Mouse (Mus musculus): ENCODE results near the gene Gm973. TPM values are rescaled to one million over a fixed set of nuclear protein-coding genes. Genes with fewer than 3 reads are reported as not detected.

Gm973 gene
- polyA plus RNA-seq, 1 experiment from 2014 or later, result 0.82 TPM

DNA sequence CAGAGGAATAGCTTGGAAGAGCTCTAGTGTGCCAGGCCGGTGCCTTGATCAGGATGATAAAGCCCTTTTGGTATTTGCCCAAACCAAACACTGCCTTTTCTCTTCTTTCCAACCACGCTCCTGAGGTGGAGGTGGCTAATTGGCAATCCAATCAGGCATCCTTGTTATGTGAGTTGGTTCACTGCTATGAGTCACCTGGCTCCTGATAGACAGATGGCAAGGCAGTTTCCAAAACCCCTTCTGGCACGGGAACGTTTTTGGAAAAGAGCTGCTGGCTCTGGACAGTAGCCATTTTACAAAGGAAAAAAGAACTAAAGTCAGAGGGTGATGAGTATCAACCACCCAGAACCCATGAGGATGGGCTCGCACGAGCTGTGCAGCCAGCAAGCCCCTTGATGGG, 50.9 kb downstream of the Gm973 start:
- WGBS, result 70% methylated on average over 6 of the region's 6 CpGs
- no peak for ATAC-seq (ENCODE audit: insufficient number of reproducible peaks, insufficient read depth, low FRiP score, low read depth)
- Histone ChIP-seq H3K9me3 (ENCODE audit: control insufficient read depth, low read depth, low read length) (0 out of 2 replicates have a peak, but pooled peaks cover 3% of the 10 kb centered on the region), H3K4me3 (ENCODE audit: low read depth, low read length) (no peak overlapping the region), H3K27ac (ENCODE audit: low read length) (no peak overlapping the region), H3K9ac (replicated peaks; ENCODE audit: low read depth, low read length) (no peak overlapping the region), H3K36me3 (ENCODE audit: control insufficient read depth, insufficient read depth, low read length) (no peaks in the 10 kb centered on the region), H3K4me2 (replicated peaks; ENCODE audit: low read depth, low read length) (no peak overlapping the region), H3K27me3 (ENCODE audit: control insufficient read depth, insufficient read depth, low read length) (no peaks in the 10 kb centered on the region), H3K4me1 (ENCODE audit: control insufficient read depth, insufficient read depth, low read length) (no peaks in the 10 kb centered on the region)

DNA sequence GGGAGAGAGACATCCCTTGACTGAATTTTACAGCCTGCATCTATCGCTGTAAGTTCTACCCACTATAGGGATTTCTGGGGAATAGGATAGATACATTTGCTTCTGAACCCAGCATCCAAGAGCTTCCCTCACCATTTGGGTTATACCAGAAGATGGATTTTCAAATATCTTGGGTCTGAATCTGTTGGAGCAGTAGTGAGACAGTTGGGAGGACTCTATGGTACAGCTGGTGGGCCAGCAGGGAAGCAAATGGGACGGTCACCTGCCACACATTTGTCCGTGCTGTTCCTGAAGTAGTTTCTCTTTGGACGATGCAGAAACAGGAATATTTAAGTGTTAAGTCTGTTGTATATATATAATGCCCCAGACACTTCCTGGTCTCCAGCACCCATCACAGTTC, 51.5 kb downstream of the Gm973 start:
- H3K36me3 ChIP-seq (ENCODE audit: control insufficient read depth, insufficient read depth, low read length), result no peaks in the 10 kb centered on the region
- 85% methylated on average over 4 of the region's 4 CpGs for WGBS
- no peak overlapping the region for H3K9ac ChIP-seq (replicated peaks; ENCODE audit: low read depth, low read length)
- no peak overlapping the region for H3K4me2 ChIP-seq (replicated peaks; ENCODE audit: low read depth, low read length)
- H3K27me3 ChIP-seq (ENCODE audit: control insufficient read depth, insufficient read depth, low read length), result no peaks in the 10 kb centered on the region
- no peaks in the 10 kb centered on the region for H3K4me1 ChIP-seq (ENCODE audit: control insufficient read depth, insufficient read depth, low read length)
- H3K4me3 ChIP-seq (ENCODE audit: low read depth, low read length), result no peak overlapping the region
- ATAC-seq (ENCODE audit: insufficient number of reproducible peaks, insufficient read depth, low FRiP score, low read depth), result no peak
- no peak overlapping the region for H3K27ac ChIP-seq (ENCODE audit: low read length)
- H3K9me3 ChIP-seq (ENCODE audit: control insufficient read depth, low read depth, low read length), result 0 out of 2 replicates have a peak, but pooled peaks cover 3% of the 10 kb centered on the region

GRCm38 (mm10) chr1:59568283-59568682, 52.2 kb downstream of the Gm973 start:
- Histone ChIP-seq H3K27me3 (ENCODE audit: control insufficient read depth, insufficient read depth, low read length) (no peaks in the 10 kb centered on the region), H3K9me3 (ENCODE audit: control insufficient read depth, low read depth, low read length) (no peaks in the 10 kb centered on the region), H3K27ac (ENCODE audit: low read length) (no peak overlapping the region), H3K4me2 (replicated peaks; ENCODE audit: low read depth, low read length) (no peak overlapping the region), H3K36me3 (ENCODE audit: control insufficient read depth, insufficient read depth, low read length) (no peaks in the 10 kb centered on the region), H3K9ac (replicated peaks; ENCODE audit: low read depth, low read length) (no peak overlapping the region), H3K4me1 (ENCODE audit: control insufficient read depth, insufficient read depth, low read length) (no peaks in the 10 kb centered on the region), H3K4me3 (ENCODE audit: low read depth, low read length) (no peak overlapping the region)
- ATAC-seq (ENCODE audit: insufficient number of reproducible peaks, insufficient read depth, low FRiP score, low read depth), result no peak
- 81% methylated on average over 1 of the region's 1 CpGs for WGBS

DNA sequence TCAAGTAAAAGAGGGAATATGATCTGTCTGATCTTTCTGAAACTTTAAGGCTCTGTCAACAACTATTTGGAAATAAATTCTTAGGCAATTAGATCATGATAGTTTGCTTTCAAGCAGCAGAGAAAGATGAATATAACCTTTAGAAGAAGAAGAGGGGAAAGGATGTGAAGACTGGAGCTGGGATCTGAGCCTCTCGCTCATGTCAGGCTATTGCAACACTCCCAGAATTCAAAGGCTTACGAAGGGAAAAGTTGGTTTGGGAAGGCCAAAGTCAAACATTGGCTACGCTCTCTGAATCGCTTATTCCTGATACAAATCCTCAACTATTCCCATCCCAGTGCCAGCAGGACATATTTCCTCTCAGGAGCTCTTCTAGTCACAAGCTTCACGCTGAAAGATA, 53.2 kb downstream of the Gm973 start:
- Histone ChIP-seq H3K9me3 (ENCODE audit: control insufficient read depth, low read depth, low read length) (no peaks in the 10 kb centered on the region), H3K9ac (replicated peaks; ENCODE audit: low read depth, low read length) (no peak overlapping the region), H3K4me2 (replicated peaks; ENCODE audit: low read depth, low read length) (no peak overlapping the region), H3K36me3 (ENCODE audit: control insufficient read depth, insufficient read depth, low read length) (no peaks in the 10 kb centered on the region), H3K27me3 (ENCODE audit: control insufficient read depth, insufficient read depth, low read length) (no peaks in the 10 kb centered on the region), H3K4me1 (ENCODE audit: control insufficient read depth, insufficient read depth, low read length) (no peaks in the 10 kb centered on the region), H3K4me3 (ENCODE audit: low read depth, low read length) (no peak overlapping the region), H3K27ac (ENCODE audit: low read length) (no peak overlapping the region)
- 89% methylated on average over 5 of the region's 5 CpGs for WGBS
- no peak for ATAC-seq (ENCODE audit: insufficient number of reproducible peaks, insufficient read depth, low FRiP score, low read depth)

- Histone ChIP-seq H3K9me3 (ENCODE audit: control insufficient read depth, low read depth, low read length) (no peaks in the 10 kb centered on the region), H3K9ac (replicated peaks; ENCODE audit: low read depth, low read length) (no peak overlapping the region), H3K27me3 (ENCODE audit: control insufficient read depth, insufficient read depth, low read length) (no peaks in the 10 kb centered on the region), H3K27ac (ENCODE audit: low read length) (no peak overlapping the region), H3K36me3 (ENCODE audit: control insufficient read depth, insufficient read depth, low read length) (no peaks in the 10 kb centered on the region), H3K4me2 (replicated peaks; ENCODE audit: low read depth, low read length) (no peak overlapping the region), H3K4me3 (ENCODE audit: low read depth, low read length) (no peak overlapping the region), H3K4me1 (ENCODE audit: control insufficient read depth, insufficient read depth, low read length) (no peaks in the 10 kb centered on the region)
- WGBS, result 60% methylated on average over 4 of the region's 4 CpGs
- no peak for ATAC-seq (ENCODE audit: insufficient number of reproducible peaks, insufficient read depth, low FRiP score, low read depth)
Measured at GRCm38 (mm10) chr1:59570767-59571166, 54.7 kb downstream of the Gm973 start.

DNA sequence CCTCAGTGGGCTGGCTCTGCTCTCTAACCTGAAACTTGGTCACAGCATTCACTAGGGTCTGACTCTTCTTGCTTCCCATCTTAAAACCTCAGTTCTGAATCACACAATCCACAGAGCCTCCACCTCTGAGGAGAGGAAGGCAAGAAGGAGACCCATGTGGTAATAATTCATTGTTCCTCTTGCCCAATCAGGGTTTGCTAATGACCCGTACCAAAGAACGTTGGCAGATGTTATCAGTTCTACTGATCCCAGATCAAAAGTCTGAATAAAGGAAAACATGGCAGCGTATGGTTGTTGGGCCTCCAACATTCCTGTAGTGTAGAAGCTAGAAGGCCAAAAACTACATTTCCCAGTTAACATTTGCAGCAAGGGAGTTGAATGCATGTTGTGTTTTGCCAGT, 55.4 kb downstream of the Gm973 start:
- H3K4me3 ChIP-seq (ENCODE audit: low read depth, low read length), result no peak overlapping the region
- H3K9ac ChIP-seq (replicated peaks; ENCODE audit: low read depth, low read length), result no peak overlapping the region
- no peak for ATAC-seq (ENCODE audit: insufficient number of reproducible peaks, insufficient read depth, low FRiP score, low read depth)
- H3K4me1 ChIP-seq (ENCODE audit: control insufficient read depth, insufficient read depth, low read length), result no peaks in the 10 kb centered on the region
- no peak overlapping the region for H3K4me2 ChIP-seq (replicated peaks; ENCODE audit: low read depth, low read length)
- H3K36me3 ChIP-seq (ENCODE audit: control insufficient read depth, insufficient read depth, low read length), result no peaks in the 10 kb centered on the region
- H3K27ac ChIP-seq (ENCODE audit: low read length), result no peak overlapping the region
- no peaks in the 10 kb centered on the region for H3K9me3 ChIP-seq (ENCODE audit: control insufficient read depth, low read depth, low read length)
- H3K27me3 ChIP-seq (ENCODE audit: control insufficient read depth, insufficient read depth, low read length), result no peaks in the 10 kb centered on the region
- WGBS, result 96% methylated on average over 3 of the region's 3 CpGs

DNA sequence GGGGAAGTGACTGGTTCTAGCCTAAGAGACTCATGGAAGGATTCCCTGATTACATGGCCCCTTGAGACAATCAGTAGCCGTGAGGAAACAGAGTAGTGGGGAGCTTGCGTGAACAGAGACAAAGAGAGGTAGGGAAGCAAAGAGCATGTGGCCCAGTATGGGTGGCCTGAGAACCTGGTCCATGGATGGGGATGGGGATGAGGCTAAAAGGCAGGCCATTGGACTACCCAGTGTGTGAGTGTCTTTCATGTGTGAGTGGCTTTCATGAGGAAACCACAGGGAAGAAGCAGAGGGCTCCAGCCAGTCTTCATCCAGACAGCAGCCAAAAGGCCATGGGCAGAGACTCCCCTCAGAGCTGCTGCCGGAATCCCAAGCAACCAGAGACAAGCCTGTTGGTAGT, 57.8 kb downstream of the Gm973 start:
- H3K4me3 ChIP-seq (ENCODE audit: low read depth, low read length), result no peak overlapping the region
- H3K4me1 ChIP-seq (ENCODE audit: control insufficient read depth, insufficient read depth, low read length), result no peaks in the 10 kb centered on the region
- 82% methylated on average over 3 of the region's 3 CpGs for WGBS
- no peak overlapping the region for H3K4me2 ChIP-seq (replicated peaks; ENCODE audit: low read depth, low read length)
- H3K27me3 ChIP-seq (ENCODE audit: control insufficient read depth, insufficient read depth, low read length), result no peaks in the 10 kb centered on the region
- H3K9me3 ChIP-seq (ENCODE audit: control insufficient read depth, low read depth, low read length), result no peaks in the 10 kb centered on the region
- no peak overlapping the region for H3K27ac ChIP-seq (ENCODE audit: low read length)
- H3K36me3 ChIP-seq (ENCODE audit: control insufficient read depth, insufficient read depth, low read length), result no peaks in the 10 kb centered on the region
- H3K9ac ChIP-seq (replicated peaks; ENCODE audit: low read depth, low read length), result no peak overlapping the region
- ATAC-seq (ENCODE audit: insufficient number of reproducible peaks, insufficient read depth, low FRiP score, low read depth), result no peak

- no peaks in the 10 kb centered on the region for H3K36me3 ChIP-seq (ENCODE audit: control insufficient read depth, insufficient read depth, low read length)
- H3K4me1 ChIP-seq (ENCODE audit: control insufficient read depth, insufficient read depth, low read length), result peaks cover 2% of the 10 kb centered on the region
- no peaks in the 10 kb centered on the region for H3K9me3 ChIP-seq (ENCODE audit: control insufficient read depth, low read depth, low read length)
- H3K4me3 ChIP-seq (ENCODE audit: low read depth, low read length), result no peak overlapping the region
- no peaks in the 10 kb centered on the region for H3K27me3 ChIP-seq (ENCODE audit: control insufficient read depth, insufficient read depth, low read length)
- no peak overlapping the region for H3K9ac ChIP-seq (replicated peaks; ENCODE audit: low read depth, low read length)
- 44% methylated on average over 21 of the region's 21 CpGs for WGBS
- ATAC-seq (ENCODE audit: insufficient number of reproducible peaks, insufficient read depth, low FRiP score, low read depth), result no peak
- peak overlapping the region; percentile 31 for H3K4me2 ChIP-seq (replicated peaks; ENCODE audit: low read depth, low read length)
- no peak overlapping the region for H3K27ac ChIP-seq (ENCODE audit: low read length)
Measured at GRCm38 (mm10) chr1:59574262-59575187, 58.5 kb downstream of the Gm973 start.

DNA sequence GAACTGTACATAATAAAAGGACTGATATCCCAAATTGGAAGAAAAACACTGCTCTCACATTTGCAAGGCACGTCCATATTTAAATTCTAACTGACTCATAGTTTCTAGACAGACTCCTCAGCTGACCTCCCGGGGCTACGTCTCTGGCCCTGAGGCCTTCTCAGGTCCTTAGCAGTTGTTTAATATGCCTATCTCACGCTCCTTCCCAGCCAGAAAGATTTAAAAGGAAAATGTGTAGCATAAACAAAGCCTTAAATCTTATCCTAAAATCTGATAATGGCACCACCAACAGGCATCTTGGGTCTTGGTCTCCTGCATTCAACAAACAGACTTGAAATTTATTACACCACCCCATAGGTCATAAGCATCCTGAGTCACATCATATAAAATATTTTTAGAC, 62.7 kb downstream of the Gm973 start:
- Histone ChIP-seq H3K27me3 (ENCODE audit: control insufficient read depth, insufficient read depth, low read length) (no peaks in the 10 kb centered on the region), H3K9ac (replicated peaks; ENCODE audit: low read depth, low read length) (no peak overlapping the region), H3K4me2 (replicated peaks; ENCODE audit: low read depth, low read length) (no peak overlapping the region), H3K9me3 (ENCODE audit: control insufficient read depth, low read depth, low read length) (no peaks in the 10 kb centered on the region), H3K27ac (ENCODE audit: low read length) (no peak overlapping the region), H3K4me1 (ENCODE audit: control insufficient read depth, insufficient read depth, low read length) (peaks cover 15% of the 10 kb centered on the region), H3K36me3 (ENCODE audit: control insufficient read depth, insufficient read depth, low read length) (no peaks in the 10 kb centered on the region), H3K4me3 (ENCODE audit: low read depth, low read length) (no peak overlapping the region)
- ATAC-seq (ENCODE audit: insufficient number of reproducible peaks, insufficient read depth, low FRiP score, low read depth), result no peak
- 39% methylated on average over 4 of the region's 4 CpGs for WGBS
